Mouse (Mus musculus) liver, postnatal 0 days (tissue): Measurements from ENCODE around the gene Prg2.

Experiments used
- CTCF ChIP-seq: sonication (generic); IDR thresholded peaks from 2 replicates; pipeline ENCODE4 v1.5.1; 2016; ENCODE audit warnings: antibody characterized with exemption, low read depth
- EP300 ChIP-seq: IDR thresholded peaks from 2 replicates; pipeline ENCODE4 v1.6.1; 2016; ENCODE audit warnings: antibody characterized with exemption, low read depth, mild to moderate bottlenecking

- no peak for TF ChIP-seq EP300
- TF ChIP-seq CTCF: no peak
Observed at GRCm38 (mm10) chr2:84935065-84935464, 45.2 kb upstream of the Prg2 start.
